Mouse (Mus musculus) liver, embryonic 14.5 days (tissue): ENCODE measurements around the gene Sec14l1.

ENCODE experiments used
- CTCF ChIP-seq: IDR thresholded peaks from 2 replicates; pipeline ENCODE4 v1.5.1; 2016; ENCODE audit warnings: antibody characterized with exemption, low read depth, control low read depth
- EP300 ChIP-seq: IDR thresholded peaks from 2 replicates; pipeline ENCODE4 v1.6.1; 2016; ENCODE audit warnings: antibody characterized with exemption, low read depth

- TF ChIP-seq CTCF (no peak), EP300 (no peak)
Observed at GRCm38 (mm10) chr11:117082353-117082934, 32.5 kb upstream of the Sec14l1 start.
